Comparison of ENCODE assay signal across 9 mouse cellular contexts in genomic region chr19:9922228-9922627, GRCm38 (mm10). TPM values are rescaled to one million over a fixed set of nuclear protein-coding genes. Genes with fewer than 3 reads are reported as not detected.
DNase-seq lines count a peak whose midpoint lies in the region; ATAC-seq and TF ChIP-seq lines count a peak whose summit lies in the region.
"Had no signal": no experiment of that assay in that cellular context is flagged by ENCODE, and none has a peak within 500 bp of the region (broad histone marks: within the 10 kb centered on the region; RNA-seq: fewer than 3 reads in every experiment).

No protein-coding gene starts in this region.

- no peak overlapping the region for H3K9ac ChIP-seq in intestine, embryonic 14.5 days (ENCODE audit: low read length)
- no peak overlapping the region for H3K9ac ChIP-seq in intestine, postnatal 0 days (ENCODE audit: low read depth, low read length)
- H3K9ac ChIP-seq in intestine, embryonic 15.5 days = no peak overlapping the region
- no peak overlapping the region for H3K9ac ChIP-seq in kidney, embryonic 15.5 days
- H3K9ac ChIP-seq: limb, embryonic 12.5 days had no signal

- no peak overlapping the region for H3K27ac ChIP-seq in intestine, embryonic 14.5 days (ENCODE audit: low read depth)
- no peak overlapping the region for H3K27ac ChIP-seq in intestine, postnatal 0 days (ENCODE audit: low read depth, low read length)
- no peak overlapping the region for H3K27ac ChIP-seq in intestine, embryonic 15.5 days
- H3K27ac ChIP-seq in kidney, embryonic 15.5 days = no peak overlapping the region
- H3K27ac ChIP-seq: limb, embryonic 12.5 days had no signal

- no peak for ATAC-seq in intestine, embryonic 14.5 days (replicated peaks; ENCODE audit: low FRiP score, low TSS enrichment, low read depth)
- ATAC-seq in intestine, postnatal 0 days = no peak
- no peak for ATAC-seq in intestine, embryonic 15.5 days
- ATAC-seq in kidney, embryonic 15.5 days (replicated peaks; ENCODE audit: low FRiP score) = no peak

- no peak for TF ChIP-seq POLR2A in myocyte (IDR thresholded peaks at IDR 0.05; ENCODE audit: insufficient read length, low read depth)

- no peaks in the 10 kb centered on the region for H3K9me3 ChIP-seq in intestine, embryonic 14.5 days (ENCODE audit: control insufficient read depth, low read length)
- H3K9me3 ChIP-seq in intestine, postnatal 0 days (ENCODE audit: control insufficient read depth) = no peaks in the 10 kb centered on the region
- no peaks in the 10 kb centered on the region for H3K9me3 ChIP-seq in intestine, embryonic 15.5 days
- H3K9me3 ChIP-seq in kidney, embryonic 15.5 days (replicated peaks) = no peaks in the 10 kb centered on the region
- H3K9me3 ChIP-seq: limb, embryonic 12.5 days had no signal

- no peak overlapping the region for H3K4me2 ChIP-seq in intestine, embryonic 14.5 days (ENCODE audit: low read length)
- no peak overlapping the region for H3K4me2 ChIP-seq in intestine, postnatal 0 days (replicated peaks; ENCODE audit: low read depth)
- peak overlapping the region; percentile 61 for H3K4me2 ChIP-seq in myocyte (ENCODE audit: low read depth)
- no peak overlapping the region for H3K4me2 ChIP-seq in intestine, embryonic 15.5 days (replicated peaks)
- H3K4me2 ChIP-seq in kidney, embryonic 15.5 days = no peak overlapping the region
- H3K4me2 ChIP-seq: limb, embryonic 12.5 days had no signal

- no peak for TF ChIP-seq CTCF in intestine, postnatal 0 days (IDR thresholded peaks at IDR 0.05; ENCODE audit: low read depth)

- DNase-seq in intestine, embryonic 14.5 days (ENCODE audit: low spot score) = peak; percentile 47
- peak; percentile 58 for DNase-seq in embryo, embryonic 10.5 days (ENCODE audit: low spot score)
- peak; percentile 78 to 92 for DNase-seq in layer of hippocampus, adult 18-20 months (ENCODE audit: low spot score in 2 of 2)
- DNase-seq in gastrocnemius, adult 8-10 months (ENCODE audit: low spot score in 2 of 2) = no peak

- H3K79me2 ChIP-seq in myocyte (ENCODE audit: control insufficient read depth, insufficient read depth) = no peaks in the 10 kb centered on the region

- WGBS in intestine, embryonic 14.5 days = 49% methylated on average over 2 of the region's 2 CpGs
- 43% methylated on average over 2 of the region's 2 CpGs for WGBS in intestine, postnatal 0 days
- 21% methylated on average over 2 of the region's 2 CpGs for WGBS in intestine, embryonic 15.5 days
- WGBS in kidney, embryonic 15.5 days = 35% methylated on average over 2 of the region's 2 CpGs

- no peak overlapping the region for H3K4me3 ChIP-seq in intestine, embryonic 14.5 days (ENCODE audit: low read depth, low read length)
- H3K4me3 ChIP-seq in intestine, postnatal 0 days (ENCODE audit: low read depth, low read length) = no peak overlapping the region
- H3K4me3 ChIP-seq in myocyte = no peak overlapping the region
- no peak overlapping the region for H3K4me3 ChIP-seq in intestine, embryonic 15.5 days (replicated peaks)
- no peak overlapping the region for H3K4me3 ChIP-seq in kidney, embryonic 15.5 days (replicated peaks)
- H3K4me3 ChIP-seq: limb, embryonic 12.5 days had no signal

- H3ac ChIP-seq in myocyte (ENCODE audit: control insufficient read depth, insufficient read length) = no peak overlapping the region

- H3K36me3 ChIP-seq in intestine, embryonic 14.5 days (ENCODE audit: control insufficient read depth, insufficient read depth, low read length) = no peaks in the 10 kb centered on the region
- H3K36me3 ChIP-seq in intestine, postnatal 0 days (ENCODE audit: control insufficient read depth, insufficient read depth) = no peaks in the 10 kb centered on the region
- no peaks in the 10 kb centered on the region for H3K36me3 ChIP-seq in myocyte (ENCODE audit: control insufficient read depth, insufficient read depth)
- no peaks in the 10 kb centered on the region for H3K36me3 ChIP-seq in intestine, embryonic 15.5 days
- H3K36me3 ChIP-seq in kidney, embryonic 15.5 days = no peaks in the 10 kb centered on the region
- H3K36me3 ChIP-seq: limb, embryonic 12.5 days had no signal

- 0 out of 2 replicates have a peak, but pooled peaks cover 4% of the 10 kb centered on the region for H3K4me1 ChIP-seq in intestine, embryonic 14.5 days (replicated peaks; ENCODE audit: control insufficient read depth, insufficient read depth, low read length)
- no peaks in the 10 kb centered on the region for H3K4me1 ChIP-seq in intestine, postnatal 0 days (replicated peaks; ENCODE audit: control insufficient read depth, insufficient read depth, low read length)
- peaks cover 3% of the 10 kb centered on the region; the same call in 1 of the 2 replicates for H3K4me1 ChIP-seq in intestine, embryonic 15.5 days (replicated peaks)
- peaks cover 28% of the 10 kb centered on the region for H3K4me1 ChIP-seq in kidney, embryonic 15.5 days

- no peaks in the 10 kb centered on the region for H3K27me3 ChIP-seq in intestine, embryonic 14.5 days (replicated peaks; ENCODE audit: control insufficient read depth, insufficient read depth, low read length)
- H3K27me3 ChIP-seq in intestine, postnatal 0 days (replicated peaks; ENCODE audit: control insufficient read depth, insufficient read depth, low read length) = no peaks in the 10 kb centered on the region
- H3K27me3 ChIP-seq in myocyte (ENCODE audit: control insufficient read depth, insufficient read depth, insufficient read length) = no peaks in the 10 kb centered on the region
- H3K27me3 ChIP-seq in intestine, embryonic 15.5 days (replicated peaks) = no peaks in the 10 kb centered on the region
- H3K27me3 ChIP-seq in kidney, embryonic 15.5 days = no peaks in the 10 kb centered on the region
- H3K27me3 ChIP-seq: limb, embryonic 12.5 days had no signal

TF ChIP-seq in myocyte, 11 proteins besides CTCF, POLR2A, EP300 and RAD21:
- TF ChIP-seq MYOG (IDR thresholded peaks at IDR 0.05; ENCODE audit: control insufficient read depth in 1 of 3, insufficient read depth in 1 of 3, insufficient read length in 2 of 3, low read depth in 2 of 3) (no peak), MAX (IDR thresholded peaks at IDR 0.05; ENCODE audit: low read depth) (no peak), USF1 (IDR thresholded peaks at IDR 0.05; ENCODE audit: low read depth) (no peak), MYOD1 (IDR thresholded peaks at IDR 0.05; ENCODE audit: control insufficient read depth in 1 of 3, insufficient read length in 2 of 3, low read depth in 2 of 3) (no peak), TCF3 (IDR thresholded peaks at IDR 0.05; ENCODE audit: insufficient read length, low read depth) (no peak), REST (IDR thresholded peaks at IDR 0.05; ENCODE audit: insufficient read depth, insufficient read length) (no peak)

RNA-seq across cellular contexts. Expression of gene Incenp, which starts 22.9 kb away (rescaled TPM):
- 84.8 and 85.3 TPM in 2 replicates for polyA plus RNA-seq in intestine, embryonic 14.5 days (2014; fragmentation: Nextera tagmentation; extraction: Ambion mirVana)
- polyA plus RNA-seq in intestine, postnatal 0 days (2015; fragmentation: Nextera tagmentation; extraction: Ambion mirVana) = 22.9 and 24.3 TPM in 2 replicates
- total RNA-seq in layer of hippocampus, adult 18-20 months (2021) = 10 to 100 TPM; 11.2 to 12.7 TPM
- polyA plus RNA-seq in myocyte (2012; fragmentation: generic; extraction: Trizol) = 39.0 TPM
- polyA plus RNA-seq in intestine, embryonic 15.5 days (2015; fragmentation: Nextera tagmentation; extraction: Ambion mirVana) = 87.6 and 88.9 TPM in 2 replicates
- total RNA-seq in gastrocnemius, adult 8-10 months (2022) = 1 to 10 TPM; 1.5 to 4.6 (median 2.9) TPM
- 105 and 112 TPM in 2 replicates for polyA plus RNA-seq in kidney, embryonic 15.5 days (2015; fragmentation: Nextera tagmentation; extraction: Ambion mirVana)

RNA-seq across cellular contexts. Expression of gene Fth1, which starts 58.2 kb away (rescaled TPM):
- polyA plus RNA-seq in intestine, embryonic 14.5 days (2014; fragmentation: Nextera tagmentation; extraction: Ambion mirVana) = 1,450 and 1,529 TPM in 2 replicates
- 6,780 and 7,050 TPM in 2 replicates for polyA plus RNA-seq in intestine, postnatal 0 days (2015; fragmentation: Nextera tagmentation; extraction: Ambion mirVana)
- total RNA-seq in layer of hippocampus, adult 18-20 months (2021) = 1,000 to 10,000 TPM; 3,571 to 3,745 TPM
- polyA plus RNA-seq in myocyte (2012; fragmentation: generic; extraction: Trizol) = 6,603 TPM
- polyA plus RNA-seq in intestine, embryonic 15.5 days (2015; fragmentation: Nextera tagmentation; extraction: Ambion mirVana) = 1,893 and 1,941 TPM in 2 replicates
- total RNA-seq in gastrocnemius, adult 8-10 months (2022) = 1,000 to 10,000 TPM; 1,901 to 2,305 (median 2,120) TPM
- polyA plus RNA-seq in kidney, embryonic 15.5 days (2015; fragmentation: Nextera tagmentation; extraction: Ambion mirVana) = 1,594 and 1,598 TPM in 2 replicates

Comparison
In these comparisons a context has a peak if more than half of its experiments do, and no peak if none do; other contexts are left out.
1. DNase-seq: peak in intestine, embryonic 14.5 days (single experiment), embryo, embryonic 10.5 days (single experiment) and layer of hippocampus, adult 18-20 months (2 of 2); none in gastrocnemius, adult 8-10 months (0 of 2).